Mouse (Mus musculus) kidney, adult 2 months (tissue): ENCODE data around the gene Pitpna.

Experiments used
- CTCF ChIP-seq: fragments of 200-500 bp; conservative IDR thresholded peaks from 2 replicates; pipeline ENCODE4 v1.5.1; 2011; ENCODE audit warnings: low read depth, mild to moderate bottlenecking, control low read depth, low read length, moderate library complexity, mixed read lengths; ENCODE audit not compliant: insufficient read depth, insufficient read length
- POLR2A ChIP-seq: fragments of 200-500 bp; IDR thresholded peaks from one replicate; pipeline ENCODE4 v1.6.1; 2011; ENCODE audit warnings: low read depth, low read length, control low read depth

DNA sequence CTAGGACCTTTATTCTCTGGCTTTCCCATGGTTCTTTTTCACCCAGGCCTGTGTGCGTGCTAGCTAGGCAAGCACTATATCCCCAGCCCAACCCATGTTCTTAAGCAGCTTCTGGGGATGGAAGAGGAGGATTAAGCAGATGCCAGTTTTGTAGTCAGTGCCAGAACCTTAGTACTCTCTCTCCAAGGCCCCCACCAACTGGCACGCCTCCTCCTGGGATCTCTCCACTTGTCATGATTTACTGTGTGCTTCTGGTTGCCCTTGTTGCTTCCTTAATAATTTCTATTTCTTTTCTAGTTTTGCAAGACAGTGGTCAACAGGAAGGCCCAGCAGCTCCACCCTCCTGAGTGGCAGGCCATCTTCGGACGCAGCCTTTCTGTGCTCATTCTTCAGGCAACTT lies 37.9 kb downstream of the Pitpna start:
- TF ChIP-seq CTCF (no peak), POLR2A (no peak)
